Mouse (Mus musculus) hindbrain, postnatal 0 days (tissue): Measurements from ENCODE around the gene Gm11273. TPM values are rescaled to one million over a fixed set of nuclear protein-coding genes. Genes with fewer than 3 reads are reported as not detected.
"Not testable (repeated sequence)": the region's sequence is repeated elsewhere in the genome, so short reads cannot be mapped to it uniquely, and the experiment has no call there.

Experiments used
- ATAC-seq: fragments of 200-750 bp; cut with Nextera tagmentation; 2 replicates; pipeline ENCODE4 v1.8.0; 2017; ENCODE audit warnings: mild to moderate bottlenecking, moderate TSS enrichment, moderate library complexity
- DNase-seq: peaks from one replicate; pipeline ENCODE4 v3.0.0-alpha.2; 2015; ENCODE audit warnings: low spot score
- H3K27ac ChIP-seq: fragments of 300-500 bp; sonication (generic); 2 replicates; pipeline ENCODE4 v1.5.1; 2014; ENCODE audit warnings: mild to moderate bottlenecking
- H3K27me3 ChIP-seq: fragments of 300-500 bp; sonication (generic); 2 replicates; pipeline ENCODE4 v1.6.1; 2014; ENCODE audit warnings: low read length, mixed read lengths; ENCODE audit not compliant: insufficient read depth
- H3K36me3 ChIP-seq: fragments of 300-500 bp; sonication (generic); 2 replicates; pipeline ENCODE4 v1.6.1; 2014; ENCODE audit warnings: low read length, mixed read lengths; ENCODE audit not compliant: insufficient read depth
- H3K4me1 ChIP-seq: fragments of 300-500 bp; sonication (generic); 2 replicates; pipeline ENCODE4 v1.6.1; 2014; ENCODE audit warnings: antibody characterized with exemption, low read length, mixed read lengths; ENCODE audit not compliant: insufficient read depth
- H3K4me2 ChIP-seq: fragments of 300-500 bp; sonication (generic); 2 replicates; pipeline ENCODE4 v1.6.1; 2014; ENCODE audit warnings: low read depth, mild to moderate bottlenecking, low read length, moderate library complexity, mixed read lengths
- H3K4me3 ChIP-seq: fragments of 300-500 bp; sonication (generic); 2 replicates; pipeline ENCODE4 v1.5.1; 2014; ENCODE audit warnings: low read length
- H3K9ac ChIP-seq: fragments of 300-500 bp; sonication (generic); replicated peaks from 2 replicates; pipeline ENCODE4 v1.6.1; 2014; ENCODE audit warnings: mild to moderate bottlenecking, low read length, moderate library complexity, mixed read lengths
- H3K9me3 ChIP-seq: fragments of 300-500 bp; sonication (generic); 2 replicates; pipeline ENCODE4 v1.6.1; 2016; ENCODE audit warnings: low read length, mixed read lengths
- CTCF ChIP-seq: IDR thresholded peaks from 2 replicates; pipeline ENCODE4 v1.5.1; 2016; ENCODE audit warnings: antibody characterized with exemption, control low read depth, low read depth
- whole genome bisulfite sequencing: fragments of 180-500 bp; shearing (Covaris S2); extraction: QIAGEN DNeasy Blood & Tissue Kit; methylation state at CpG from one replicate; pipeline ENCODE4 v1.1.7; 2014; 5-methylcytosine and 5-hydroxymethylcytosine counted together
- polyA plus RNA-seq: library from polyadenylated mRNA; unstranded; fragments of >200 nt; fragmentation: Nextera tagmentation; extraction: Ambion mirVana; gene quantifications from 2 replicates; pipeline ENCODE4 v1.2.1, GENCODE M21; 2015
- total RNA-seq: library from RNA; depleted of rRNA; stranded (reverse); fragments of >200 nt; gene quantifications from 2 replicates; pipeline ENCODE4 v1.2.3, GENCODE M21; 2014; rRNA removed

The Gm11273 gene
- total RNA-seq: 20.4 and 83.2 TPM in 2 replicates
- 7.7 and 8.2 TPM in 2 replicates for polyA plus RNA-seq

DNA sequence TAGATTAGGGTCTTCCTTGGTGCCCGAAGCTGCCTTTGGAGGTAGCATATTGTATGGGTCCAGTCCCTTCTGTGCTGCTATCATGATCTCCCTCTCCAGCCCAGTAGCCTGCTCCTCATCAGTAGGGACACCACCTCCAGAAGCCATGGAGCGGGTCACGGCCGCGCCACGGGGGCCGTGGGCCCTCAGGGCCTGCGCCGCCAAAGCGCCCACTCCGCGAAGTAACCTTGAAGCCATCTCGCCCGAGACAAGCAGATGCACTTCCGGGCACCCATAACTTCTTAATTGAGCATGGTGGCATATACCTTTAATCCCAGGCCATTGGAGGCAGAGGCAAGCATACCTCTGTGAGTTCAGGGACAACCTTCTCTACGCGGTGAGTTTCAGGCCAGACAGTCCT, at the start of gene Gm11273:
TSS of gene Gm11273 (minus strand) at position 237 of the 400 bp plus-strand sequence.
- H3K4me3 ChIP-seq, H3K4me2 ChIP-seq: not testable (repeated sequence)
- WGBS: 92% methylated on average over 17 of the region's 17 CpGs

DNA sequence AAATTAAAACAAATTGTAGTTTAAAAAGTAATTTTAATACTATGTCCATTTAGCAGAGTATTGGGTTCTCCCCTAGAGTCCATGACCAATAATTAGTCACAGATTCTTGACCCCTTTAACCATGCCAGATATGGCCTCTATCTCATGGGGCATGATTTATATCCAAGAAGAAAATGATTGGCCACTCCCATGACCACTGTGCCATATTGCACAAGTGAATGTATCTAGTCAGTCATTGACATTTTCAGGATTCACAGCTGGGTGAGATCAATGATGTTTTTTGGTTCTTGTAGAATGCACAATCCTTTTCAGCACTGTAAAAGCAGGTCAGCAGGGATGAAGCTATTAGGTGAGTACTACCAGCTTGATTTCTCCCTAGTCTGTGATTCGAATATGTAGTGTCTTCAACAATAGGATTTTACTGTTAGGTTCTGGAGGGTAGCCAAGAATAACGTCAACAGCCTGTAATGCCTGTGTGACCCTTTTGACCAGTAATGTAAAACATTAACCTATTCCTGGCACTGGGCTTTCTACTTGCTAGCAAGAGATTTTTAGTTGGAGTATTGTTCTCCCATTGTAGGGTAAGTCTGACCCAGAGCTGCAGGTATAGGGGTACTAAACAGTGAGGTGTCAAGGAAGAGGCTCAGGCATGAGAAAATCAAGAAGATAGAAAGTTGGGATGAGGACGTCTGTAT, 49.3 kb upstream of the Gm11273 start:
- DNase-seq: no peak
- H3K4me1 ChIP-seq: no peaks in the 10 kb centered on the region
- ATAC-seq: no peak
- no peak overlapping the region for H3K4me3 ChIP-seq
- TF ChIP-seq CTCF: no peak
- no peak overlapping the region for H3K27ac ChIP-seq
- no peak overlapping the region for H3K4me2 ChIP-seq
- H3K36me3 ChIP-seq: no peaks in the 10 kb centered on the region
- H3K27me3 ChIP-seq: no peaks in the 10 kb centered on the region
- H3K9me3 ChIP-seq: no peaks in the 10 kb centered on the region
- WGBS: 47% methylated on average over 3 of the region's 3 CpGs
- no peak overlapping the region for H3K9ac ChIP-seq

More for the DNA sequence above, at the start of gene Gm11273:
- H3K36me3 ChIP-seq, H3K9me3 ChIP-seq, H3K4me1 ChIP-seq, H3K9ac ChIP-seq, H3K27me3 ChIP-seq, ATAC-seq, H3K27ac ChIP-seq, DNase-seq: not testable (repeated sequence)

DNA sequence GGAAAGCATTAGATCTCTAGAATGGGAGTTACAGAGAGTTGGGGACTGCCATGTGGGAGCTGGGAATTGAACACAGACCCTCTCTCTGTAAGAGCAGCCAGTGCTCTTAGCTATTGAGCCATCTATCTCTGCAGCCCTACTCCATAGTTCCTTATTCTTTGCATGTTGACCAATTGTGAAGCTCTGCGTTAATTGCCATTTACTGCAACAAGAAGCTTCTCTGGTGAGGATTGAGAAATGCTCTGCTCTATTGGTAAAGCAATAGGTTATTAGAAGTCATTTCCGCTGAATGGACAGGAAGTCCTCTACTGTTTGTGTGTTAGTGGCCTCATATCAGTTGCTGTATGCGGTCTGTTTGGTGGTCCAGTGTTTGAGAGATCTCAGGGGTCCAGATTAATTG, 48.3 kb upstream of the Gm11273 start:
- Histone ChIP-seq H3K9ac (no peak overlapping the region), H3K4me3 (no peak overlapping the region), H3K4me2 (no peak overlapping the region), H3K27me3 (no peaks in the 10 kb centered on the region), H3K4me1 (no peaks in the 10 kb centered on the region), H3K36me3 (no peaks in the 10 kb centered on the region), H3K9me3 (no peaks in the 10 kb centered on the region), H3K27ac (no peak overlapping the region)
- no peak for DNase-seq
- no peak for TF ChIP-seq CTCF
- ATAC-seq: no peak
- WGBS: 94% methylated on average over 3 of the region's 3 CpGs

DNA sequence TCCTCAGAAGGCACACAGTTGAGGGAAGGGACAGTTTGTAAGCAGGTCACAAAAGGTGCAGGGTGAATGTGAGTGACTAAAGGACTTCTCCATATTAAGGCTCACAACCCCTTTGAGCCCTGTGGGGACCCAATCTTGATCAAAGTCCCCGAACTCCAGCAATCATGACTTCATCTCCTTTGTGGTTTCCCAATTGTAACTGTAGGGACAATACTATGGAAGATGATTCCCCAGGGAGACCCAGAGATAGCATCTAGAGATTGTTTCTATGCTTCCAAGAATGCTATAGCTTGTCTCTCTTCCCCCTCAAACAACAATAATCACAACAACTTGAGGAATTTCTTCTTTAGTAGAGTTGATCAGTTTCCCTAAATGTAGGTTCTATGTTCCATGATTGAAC, 41.5 kb upstream of the Gm11273 start, which contains the start of gene Olfr1366:
TSS of gene Olfr1366 (minus strand) at position 101 of the 400 bp plus-strand sequence.
- DNase-seq (no peak), ATAC-seq (no peak)
- H3K27me3 ChIP-seq: no peaks in the 10 kb centered on the region; the same call in 1 of the 2 replicates
- no peak within 1 kb of the TSS for H3K4me3 ChIP-seq
- no peaks in the 10 kb centered on the region for H3K4me1 ChIP-seq
- no peak for TF ChIP-seq CTCF
- no peaks in the 10 kb centered on the region for H3K9me3 ChIP-seq
- WGBS: 69% methylated on average over 1 of the region's 1 CpGs
- no peak within 1 kb of the TSS for H3K4me2 ChIP-seq
- no peaks in the 10 kb centered on the region for H3K36me3 ChIP-seq
- H3K9ac ChIP-seq: no peak within 1 kb of the TSS
- H3K27ac ChIP-seq: no peak within 1 kb of the TSS

DNA sequence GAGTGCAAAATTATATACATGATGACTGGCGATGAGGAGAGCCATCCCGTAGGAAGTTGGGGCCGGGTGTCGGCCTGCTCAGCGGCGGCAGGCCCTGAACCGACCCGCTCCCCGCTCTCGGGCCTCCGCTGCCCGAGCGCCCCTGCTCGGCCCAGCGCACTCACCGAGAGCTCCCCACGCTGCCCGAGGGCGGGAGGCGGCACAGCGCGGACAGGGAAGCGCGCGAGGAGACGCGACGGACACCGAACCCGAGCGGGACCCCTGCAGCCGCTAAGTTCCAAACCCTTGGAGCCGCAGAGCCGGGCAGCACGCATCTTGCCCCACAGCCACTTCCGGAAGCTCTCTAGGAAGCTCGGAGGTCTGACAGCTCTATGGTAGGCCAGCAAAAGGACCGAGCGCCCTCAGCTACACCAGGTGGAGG, 29.6 kb upstream of the Gm11273 start, which contains the start of gene Zkscan8:
TSS of gene Zkscan8 (minus strand) at position 340 of the 421 bp plus-strand sequence.
- peaks cover 10% of the 10 kb centered on the region for H3K36me3 ChIP-seq
- H3K9me3 ChIP-seq: no peaks in the 10 kb centered on the region
- no peaks in the 10 kb centered on the region for H3K27me3 ChIP-seq
- H3K27ac ChIP-seq: peak within 1 kb of the TSS; percentile 90
- TF ChIP-seq CTCF: peak; percentile 28
- H3K4me2 ChIP-seq: peak within 1 kb of the TSS; percentile 68
- H3K4me1 ChIP-seq: no peaks in the 10 kb centered on the region
- DNase-seq (peak; percentile 90), ATAC-seq (peak; percentile 99)
- peak within 1 kb of the TSS; percentile 90 for H3K9ac ChIP-seq
- H3K4me3 ChIP-seq: peak within 1 kb of the TSS; percentile 92
- WGBS: under 1% methylated on average over 39 of the region's 39 CpGs

DNA sequence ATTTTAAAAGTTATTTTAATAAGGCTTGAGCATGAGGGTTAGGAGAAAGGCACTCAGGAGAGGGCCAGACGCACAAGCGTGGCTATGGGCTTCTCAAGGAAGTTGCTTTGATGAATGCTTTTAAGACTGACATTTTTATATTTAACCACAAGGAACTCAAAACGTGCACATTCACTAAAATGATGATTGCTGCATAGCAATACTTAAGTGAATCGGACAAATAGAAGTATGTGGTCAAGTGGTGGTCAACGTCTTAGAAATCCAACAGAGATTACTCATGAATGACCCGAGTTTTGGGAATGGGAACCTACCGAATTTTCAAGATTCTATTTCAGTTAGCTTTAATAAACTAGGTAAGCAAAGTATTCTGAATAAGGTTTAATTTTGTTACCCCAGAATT, 28.9 kb upstream of the Gm11273 start:
- no peaks in the 10 kb centered on the region for H3K27me3 ChIP-seq
- H3K27ac ChIP-seq: no peak overlapping the region
- H3K4me3 ChIP-seq: peak overlapping the region; percentile 92
- H3K36me3 ChIP-seq: peaks cover 14% of the 10 kb centered on the region
- ATAC-seq: no peak
- TF ChIP-seq CTCF: no peak
- H3K4me2 ChIP-seq: peak overlapping the region; percentile 68
- no peaks in the 10 kb centered on the region for H3K4me1 ChIP-seq
- no peak for DNase-seq
- 51% methylated on average over 7 of the region's 7 CpGs for WGBS
- H3K9ac ChIP-seq: peak overlapping the region; percentile 0; the same call in 1 of the 2 replicates
- H3K9me3 ChIP-seq: no peaks in the 10 kb centered on the region

DNA sequence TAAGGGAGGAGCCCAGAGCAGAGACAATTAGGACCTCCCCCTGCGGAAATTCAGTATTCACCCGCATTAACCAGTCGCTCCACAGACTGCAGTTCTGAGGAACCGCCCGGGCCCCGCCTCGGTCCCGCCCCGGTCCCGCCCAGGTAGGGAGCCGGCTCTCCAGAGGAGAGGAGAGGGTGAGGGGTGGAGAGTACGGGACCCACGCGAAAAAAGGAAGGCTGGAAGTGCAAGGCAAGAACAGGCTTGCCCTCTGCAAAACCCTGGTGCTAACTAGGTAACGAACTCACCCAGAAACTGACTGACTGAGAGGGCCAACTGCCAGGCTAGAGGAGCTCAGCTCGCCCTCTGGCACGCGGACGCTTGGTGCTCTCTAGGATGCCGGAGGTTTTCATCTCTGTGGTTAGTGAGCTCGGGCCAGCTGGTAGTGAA, 5.0 kb upstream of the Gm11273 start:
- peak overlapping the region; percentile 64 for H3K9ac ChIP-seq
- H3K4me1 ChIP-seq: no peaks in the 10 kb centered on the region
- no peaks in the 10 kb centered on the region for H3K9me3 ChIP-seq
- DNase-seq: peak; percentile 90
- peak overlapping the region; percentile 88 for H3K27ac ChIP-seq
- peak overlapping the region; percentile 70 for H3K4me2 ChIP-seq
- no peaks in the 10 kb centered on the region for H3K36me3 ChIP-seq
- 0% methylated on average over 21 of the region's 21 CpGs for WGBS
- H3K4me3 ChIP-seq: peak overlapping the region; percentile 67
- ATAC-seq: peak; percentile 99
- TF ChIP-seq CTCF: 0 out of 2 replicates have a peak, but pooled peaks have one; percentile 5
- no peaks in the 10 kb centered on the region for H3K27me3 ChIP-seq
